Mouse (Mus musculus) 3134 (cell line): Measurements from ENCODE around the gene Defa2.
"Not testable (repeated sequence)": the region's sequence is repeated elsewhere in the genome, so short reads cannot be mapped to it uniquely, and the experiment has no call there.

ENCODE experiments used
- DNase-seq: peaks from one replicate; pipeline ENCODE4 v3.0.0-alpha.2; 2011; ENCODE audit warnings: low spot score; ENCODE audit not compliant: insufficient read length; ENCODE audit errors: extremely low read depth

Defa2 gene

GRCm38 (mm10) chr8:21378215-21378614 is at the start of gene Defa2:
TSS of gene Defa2 (plus strand) at chr8:21378515.
- not testable (repeated sequence) for DNase-seq

- DNase-seq: not testable (repeated sequence)
Observed at GRCm38 (mm10) chr8:21391511-21391910, 13.2 kb downstream of the Defa2 start, which contains the start of gene Defa33. TSS of gene Defa33 (plus strand) at chr8:21391811.

GRCm38 (mm10) chr8:21427111-21427510 is 48.8 kb downstream of the Defa2 start, which contains the start of gene Defa36:
TSS of gene Defa36 (plus strand) at chr8:21427411.
- not testable (repeated sequence) for DNase-seq
